19 mouse cellular contexts compared by ENCODE assay signal in the genomic region with DNA sequence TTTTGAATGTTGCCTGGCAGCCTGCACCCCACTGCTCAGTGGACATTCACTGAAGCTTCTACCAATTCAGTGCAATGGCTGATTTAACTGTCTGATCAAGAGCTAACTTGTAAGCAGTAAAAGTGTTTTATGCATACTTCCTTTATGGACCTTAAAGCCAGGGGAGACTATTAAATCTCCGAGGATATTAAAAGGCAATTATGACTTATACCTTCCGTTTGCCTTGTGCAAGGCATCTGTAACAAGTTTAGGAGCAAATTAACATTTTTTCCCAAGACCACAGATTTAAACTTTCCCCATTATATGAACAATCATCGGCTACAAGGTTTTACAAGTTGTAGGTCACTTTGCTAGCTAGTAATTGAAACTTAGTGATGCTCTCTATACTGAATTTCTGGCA.
"Had no signal": no experiment of that assay in that cellular context is flagged by ENCODE, and none has a peak within 500 bp of the region (broad histone marks: within the 10 kb centered on the region; RNA-seq: fewer than 3 reads in every experiment).

No protein-coding gene starts in this region.

- H3K9me3 ChIP-seq: midbrain, embryonic 10.5 days; midbrain, embryonic 12.5 days; neural tube, embryonic 13.5 days; neural tube, embryonic 15.5 days had no signal

- H3K9ac ChIP-seq: lung, embryonic 14.5 days; midbrain, embryonic 12.5 days; neural tube, embryonic 13.5 days; neural tube, embryonic 15.5 days had no signal

- H3K4me1 ChIP-seq: midbrain, embryonic 10.5 days; midbrain, embryonic 12.5 days; neural tube, embryonic 13.5 days; neural tube, embryonic 15.5 days had no signal

- ATAC-seq: midbrain, embryonic 16.5 days had no signal

- H3K27ac ChIP-seq: midbrain, embryonic 10.5 days; midbrain, embryonic 12.5 days; neural tube, embryonic 13.5 days; neural tube, embryonic 15.5 days had no signal

- H3K4me3 ChIP-seq: midbrain, embryonic 10.5 days; midbrain, embryonic 12.5 days; myocyte; neural tube, embryonic 13.5 days; neural tube, embryonic 15.5 days had no signal

- H3K36me3 ChIP-seq: midbrain, embryonic 10.5 days; midbrain, embryonic 12.5 days; neural tube, embryonic 13.5 days; neural tube, embryonic 15.5 days had no signal

- H3K27me3 ChIP-seq: midbrain, embryonic 12.5 days; neural tube, embryonic 13.5 days; neural tube, embryonic 15.5 days had no signal

- H3K4me2 ChIP-seq: lung, embryonic 14.5 days; midbrain, embryonic 12.5 days; neural tube, embryonic 13.5 days; neural tube, embryonic 15.5 days had no signal

- DNase-seq: lung, adult 18-20 months; lung, embryonic 14.5 days; lung, postnatal 10 days; lung, postnatal 4 days; midbrain, embryonic 14.5 days; retina, postnatal 1 day; right cerebral cortex, adult 18-20 months; right cerebral cortex, postnatal 25 days; right cerebral cortex, postnatal 4 days; spleen, adult 18-20 months; thymus, adult 18-20 months; thymus, postnatal 14 days; thymus, postnatal 36 days had no signal
